Mouse (Mus musculus): ENCODE results near the gene Cass4. TPM values are rescaled to one million over a fixed set of nuclear protein-coding genes. Genes with fewer than 3 reads are reported as not detected.

The Cass4 gene
- polyA plus RNA-seq, 1 experiment from 2014 or later = 0.18 TPM

DNA sequence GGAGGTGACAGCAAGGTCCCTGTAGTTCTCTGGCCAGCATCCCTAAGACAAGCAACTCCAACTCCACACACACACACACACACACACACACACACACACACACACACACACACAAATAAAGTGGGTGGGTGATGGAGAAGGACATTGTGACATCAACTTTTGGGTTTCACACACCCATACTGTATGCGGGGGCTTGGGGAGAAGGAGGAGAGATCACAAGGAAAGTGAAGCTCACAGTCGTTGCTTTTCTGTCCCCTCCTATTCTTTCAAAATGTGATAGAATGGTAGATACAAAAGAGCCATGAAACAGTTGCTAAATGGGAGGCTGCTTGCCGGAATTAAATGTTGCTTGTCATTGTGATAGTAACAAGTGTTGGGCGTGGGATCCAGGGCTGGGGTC is 1.1 kb downstream of the Cass4 start:
- ATAC-seq (ENCODE audit: low FRiP score) = no peak
- WGBS = 72% methylated on average over 4 of the region's 4 CpGs
- no peak overlapping the region for H3K4me3 ChIP-seq (replicated peaks)
- H3K36me3 ChIP-seq (replicated peaks) = no peaks in the 10 kb centered on the region
- H3K27ac ChIP-seq = no peak overlapping the region
- H3K9ac ChIP-seq = no peak overlapping the region
- no peaks in the 10 kb centered on the region for H3K27me3 ChIP-seq
- H3K4me2 ChIP-seq = no peak overlapping the region
- H3K4me1 ChIP-seq = no peaks in the 10 kb centered on the region
- H3K9me3 ChIP-seq = no peaks in the 10 kb centered on the region

DNA sequence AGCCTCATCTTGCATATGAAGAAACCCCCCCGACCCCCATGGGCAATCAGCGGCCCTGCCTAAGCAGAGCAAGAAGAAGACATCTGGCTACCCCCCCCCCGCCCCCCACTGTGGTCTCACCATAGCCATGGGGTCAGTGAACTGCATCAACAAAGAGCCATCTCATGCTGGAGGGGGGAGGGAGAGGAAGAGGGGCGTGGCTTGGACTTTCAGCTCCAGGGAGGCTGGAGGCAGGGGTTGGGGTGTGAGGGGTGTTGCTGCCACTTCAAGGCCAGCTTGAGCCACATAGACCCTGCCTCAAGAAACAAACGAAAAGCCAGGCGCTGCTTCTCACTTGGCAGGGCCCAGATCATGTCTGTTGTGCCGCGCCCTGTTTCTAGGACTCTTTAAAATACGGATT is 2.4 kb downstream of the Cass4 start:
- H3K27me3 ChIP-seq = no peaks in the 10 kb centered on the region
- H3K4me3 ChIP-seq (replicated peaks) = no peak overlapping the region
- no peaks in the 10 kb centered on the region for H3K9me3 ChIP-seq
- peaks cover 5% of the 10 kb centered on the region for H3K4me1 ChIP-seq
- H3K9ac ChIP-seq = no peak overlapping the region
- H3K36me3 ChIP-seq (replicated peaks) = no peaks in the 10 kb centered on the region
- 42% methylated on average over 9 of the region's 9 CpGs for WGBS
- ATAC-seq (ENCODE audit: low FRiP score) = no peak
- no peak overlapping the region for H3K27ac ChIP-seq
- no peak overlapping the region for H3K4me2 ChIP-seq

DNA sequence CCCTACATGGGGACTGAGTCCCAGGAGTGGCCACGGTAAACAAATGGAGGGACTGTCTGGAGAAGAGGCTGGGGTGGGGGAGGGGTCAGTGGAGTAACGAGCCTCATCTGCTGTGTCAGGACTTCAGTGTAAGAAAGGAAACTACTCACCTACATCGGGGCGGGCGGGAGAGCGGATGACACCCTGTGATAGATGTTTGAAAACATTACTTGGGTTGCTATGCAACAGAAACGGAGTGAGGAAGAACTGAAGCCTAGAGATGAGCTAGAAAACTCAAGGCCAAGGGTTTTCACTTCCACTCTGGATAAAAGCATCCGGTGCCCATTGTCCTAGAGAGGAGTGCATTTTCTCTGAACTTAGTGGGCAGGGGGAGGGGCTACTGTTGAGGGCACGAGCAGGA is 6.3 kb downstream of the Cass4 start:
- H3K4me1 ChIP-seq = peaks cover 5% of the 10 kb centered on the region
- H3K4me3 ChIP-seq (replicated peaks) = no peak overlapping the region
- no peaks in the 10 kb centered on the region for H3K27me3 ChIP-seq
- ATAC-seq (ENCODE audit: low FRiP score) = no peak
- H3K27ac ChIP-seq = no peak overlapping the region
- 47% methylated on average over 9 of the region's 9 CpGs for WGBS
- H3K9ac ChIP-seq = no peak overlapping the region
- no peaks in the 10 kb centered on the region for H3K9me3 ChIP-seq
- no peaks in the 10 kb centered on the region for H3K36me3 ChIP-seq (replicated peaks)
- no peak overlapping the region for H3K4me2 ChIP-seq

DNA sequence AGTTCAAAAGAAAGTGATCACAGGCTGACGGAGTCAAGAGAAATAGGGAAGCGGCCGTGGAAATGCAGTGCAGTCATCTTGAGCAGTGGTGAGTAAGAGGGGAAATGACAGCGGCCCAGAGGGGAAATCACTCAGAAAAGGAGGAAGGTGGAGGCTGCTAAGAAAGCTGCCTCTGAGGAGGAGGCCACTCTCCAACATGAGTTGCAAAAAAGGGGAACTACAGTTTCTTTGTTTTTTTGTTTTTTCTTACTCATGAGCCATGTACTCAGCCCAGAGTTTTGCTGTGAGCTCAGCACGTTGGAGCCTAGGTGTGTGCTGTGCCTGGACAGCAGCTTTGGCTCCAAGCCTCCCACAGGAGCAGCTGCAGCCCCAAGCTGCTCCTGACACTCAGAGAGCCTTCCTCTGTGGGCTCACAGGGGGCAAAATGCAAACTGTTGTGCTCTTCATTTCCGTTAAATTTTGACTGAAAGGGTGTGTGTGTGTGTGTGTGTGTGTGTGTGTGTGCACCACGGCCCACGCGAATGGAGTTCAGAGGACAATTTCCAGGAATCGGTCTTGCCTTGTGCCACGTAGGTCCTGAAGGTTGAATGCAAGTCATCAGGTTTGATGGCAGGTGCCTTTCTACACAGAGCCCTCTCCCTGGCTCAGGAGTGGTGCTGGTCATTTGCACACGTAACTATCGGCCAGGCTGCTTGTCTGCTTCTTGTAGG is 7.7 kb downstream of the Cass4 start:
- Histone ChIP-seq H3K27ac (no peak overlapping the region), H3K27me3 (no peaks in the 10 kb centered on the region), H3K36me3 (replicated peaks) (no peaks in the 10 kb centered on the region), H3K4me3 (replicated peaks) (no peak overlapping the region), H3K4me1 (peaks cover 5% of the 10 kb centered on the region), H3K9me3 (no peaks in the 10 kb centered on the region), H3K9ac (no peak overlapping the region), H3K4me2 (no peak overlapping the region)
- WGBS = 81% methylated on average over 13 of the region's 13 CpGs
- ATAC-seq (ENCODE audit: low FRiP score) = no peak

DNA sequence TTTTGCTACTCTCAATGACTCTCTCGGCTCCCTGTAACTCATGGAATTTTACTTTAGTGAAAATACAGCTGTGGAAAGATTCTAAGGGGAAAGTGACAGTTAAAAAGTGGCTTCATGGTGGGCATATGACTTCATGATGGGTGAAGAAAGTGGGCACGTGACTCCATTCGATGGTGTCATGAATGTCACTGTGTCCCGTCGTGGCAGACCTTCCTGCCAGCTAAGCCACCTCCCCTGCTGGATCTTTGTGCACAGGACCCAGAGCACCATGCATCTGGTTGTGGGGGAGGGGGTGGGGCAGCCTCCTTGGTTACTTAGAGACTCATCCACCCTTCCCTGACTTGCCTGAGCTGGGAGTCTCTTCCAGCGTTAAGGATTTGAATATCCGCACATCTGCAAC is 10.6 kb downstream of the Cass4 start:
- Histone ChIP-seq H3K4me1 (peaks cover 5% of the 10 kb centered on the region), H3K9me3 (no peaks in the 10 kb centered on the region), H3K4me3 (replicated peaks) (no peak overlapping the region), H3K27me3 (0 out of 2 replicates have a peak, but pooled peaks cover 4% of the 10 kb centered on the region), H3K27ac (no peak overlapping the region), H3K4me2 (no peak overlapping the region), H3K9ac (no peak overlapping the region), H3K36me3 (replicated peaks) (no peaks in the 10 kb centered on the region)
- ATAC-seq (ENCODE audit: low FRiP score) = no peak
- WGBS = 64% methylated on average over 7 of the region's 7 CpGs

DNA sequence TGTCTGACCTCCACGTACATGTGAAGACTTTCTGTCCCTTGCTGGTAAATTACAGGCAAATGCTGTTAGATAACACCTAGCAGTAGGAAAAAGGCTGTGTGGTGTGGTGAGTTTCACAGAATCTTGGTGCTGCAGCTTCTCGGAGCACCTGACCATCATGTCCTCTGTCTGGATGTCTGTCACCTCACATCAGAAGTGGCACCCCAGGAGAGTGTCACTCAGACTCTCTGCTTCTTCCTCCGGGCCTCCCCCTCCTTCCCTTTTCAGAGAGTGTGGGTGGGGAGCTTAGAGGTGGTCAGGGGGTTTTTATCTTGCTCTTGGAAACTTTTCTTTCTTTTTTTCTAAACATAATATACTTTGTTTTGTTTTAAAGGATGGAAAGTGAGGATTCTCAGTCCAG is 11.4 kb downstream of the Cass4 start:
- Histone ChIP-seq H3K9me3 (no peaks in the 10 kb centered on the region), H3K4me3 (replicated peaks) (no peak overlapping the region), H3K36me3 (replicated peaks) (no peaks in the 10 kb centered on the region), H3K4me2 (no peak overlapping the region), H3K27ac (no peak overlapping the region), H3K27me3 (0 out of 2 replicates have a peak, but pooled peaks cover 4% of the 10 kb centered on the region), H3K4me1 (peaks cover 3% of the 10 kb centered on the region), H3K9ac (no peak overlapping the region)
- 84% methylated on average over 3 of the region's 3 CpGs for WGBS
- ATAC-seq (ENCODE audit: low FRiP score) = no peak

DNA sequence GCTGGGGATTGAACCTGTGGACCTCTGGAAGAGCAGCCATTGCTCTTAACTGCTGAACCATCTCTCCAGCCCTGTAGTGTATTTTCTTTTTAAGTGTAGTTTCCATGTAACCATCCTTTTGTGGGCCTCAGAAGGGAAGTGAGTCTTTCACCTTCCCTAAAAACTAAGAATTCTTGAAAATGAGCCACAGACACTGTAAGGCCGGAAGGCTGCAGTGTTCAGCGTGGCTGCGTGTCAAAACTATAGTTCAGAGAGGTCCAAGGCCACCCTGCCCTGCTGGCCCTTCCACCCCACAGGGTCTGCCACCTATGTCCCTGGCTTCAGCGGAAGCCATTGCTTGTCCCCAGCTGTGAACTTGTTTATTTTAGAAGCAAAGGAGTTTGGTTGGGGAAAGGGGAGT is 12.6 kb downstream of the Cass4 start:
- Histone ChIP-seq H3K27ac (no peak overlapping the region), H3K4me1 (no peaks in the 10 kb centered on the region), H3K4me3 (replicated peaks) (no peak overlapping the region), H3K9ac (no peak overlapping the region), H3K36me3 (replicated peaks) (no peaks in the 10 kb centered on the region), H3K27me3 (0 out of 2 replicates have a peak, but pooled peaks cover 4% of the 10 kb centered on the region), H3K9me3 (no peaks in the 10 kb centered on the region), H3K4me2 (no peak overlapping the region)
- 79% methylated on average over 4 of the region's 4 CpGs for WGBS
- no peak for ATAC-seq (ENCODE audit: low FRiP score)

DNA sequence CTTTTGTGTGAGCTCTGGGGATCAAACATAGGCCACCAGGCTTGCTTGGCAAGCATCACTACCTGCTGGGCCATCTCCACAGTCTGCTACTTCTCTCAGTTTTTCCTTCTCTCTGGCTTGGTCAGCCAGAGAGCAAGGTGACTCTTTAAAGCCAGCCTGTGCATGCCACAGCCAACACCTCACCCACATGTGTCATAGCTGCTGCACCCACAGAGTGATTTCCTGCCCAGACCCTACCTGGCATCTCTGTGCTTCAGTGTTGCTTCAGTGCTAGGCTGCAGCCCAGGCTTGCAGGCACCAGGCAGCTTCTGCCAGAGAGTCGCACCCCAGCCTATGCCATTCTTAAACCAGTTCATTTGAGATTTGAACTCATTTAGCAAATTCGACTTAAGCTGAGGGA is 13.9 kb downstream of the Cass4 start:
- H3K4me2 ChIP-seq = no peak overlapping the region
- ATAC-seq (ENCODE audit: low FRiP score) = no peak
- no peaks in the 10 kb centered on the region for H3K36me3 ChIP-seq (replicated peaks)
- no peak overlapping the region for H3K9ac ChIP-seq
- peaks cover 2% of the 10 kb centered on the region for H3K4me1 ChIP-seq
- H3K9me3 ChIP-seq = no peaks in the 10 kb centered on the region
- 0 out of 2 replicates have a peak, but pooled peaks cover 4% of the 10 kb centered on the region for H3K27me3 ChIP-seq
- H3K4me3 ChIP-seq (replicated peaks) = no peak overlapping the region
- H3K27ac ChIP-seq = no peak overlapping the region
- WGBS = 83% methylated on average over 2 of the region's 2 CpGs

DNA sequence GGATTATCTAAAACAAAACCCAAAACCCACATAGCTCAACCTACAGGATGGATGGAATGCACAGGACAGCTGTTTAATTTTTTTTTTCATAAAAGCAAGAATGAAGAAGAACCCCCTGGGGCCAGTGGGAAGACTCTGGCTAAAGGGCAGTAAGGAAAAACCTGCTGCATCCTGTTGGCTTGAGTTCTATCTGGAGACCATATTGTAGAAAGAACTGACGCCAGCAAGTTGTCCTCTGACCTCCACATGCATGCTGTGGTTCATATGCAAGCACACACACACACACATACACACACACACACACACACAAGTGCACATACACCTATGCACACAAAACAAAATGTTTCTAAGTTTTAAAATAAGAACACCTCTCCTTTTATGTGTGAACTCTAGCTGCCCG is 17.1 kb downstream of the Cass4 start:
- no peak overlapping the region for H3K4me3 ChIP-seq (replicated peaks)
- peaks cover 7% of the 10 kb centered on the region for H3K4me1 ChIP-seq
- ATAC-seq (ENCODE audit: low FRiP score) = no peak
- no peak overlapping the region for H3K27ac ChIP-seq
- H3K9me3 ChIP-seq = no peaks in the 10 kb centered on the region
- H3K27me3 ChIP-seq = 0 out of 2 replicates have a peak, but pooled peaks cover 4% of the 10 kb centered on the region
- H3K4me2 ChIP-seq = no peak overlapping the region
- H3K36me3 ChIP-seq (replicated peaks) = no peaks in the 10 kb centered on the region
- WGBS = 81% methylated on average over 2 of the region's 2 CpGs
- no peak overlapping the region for H3K9ac ChIP-seq

DNA sequence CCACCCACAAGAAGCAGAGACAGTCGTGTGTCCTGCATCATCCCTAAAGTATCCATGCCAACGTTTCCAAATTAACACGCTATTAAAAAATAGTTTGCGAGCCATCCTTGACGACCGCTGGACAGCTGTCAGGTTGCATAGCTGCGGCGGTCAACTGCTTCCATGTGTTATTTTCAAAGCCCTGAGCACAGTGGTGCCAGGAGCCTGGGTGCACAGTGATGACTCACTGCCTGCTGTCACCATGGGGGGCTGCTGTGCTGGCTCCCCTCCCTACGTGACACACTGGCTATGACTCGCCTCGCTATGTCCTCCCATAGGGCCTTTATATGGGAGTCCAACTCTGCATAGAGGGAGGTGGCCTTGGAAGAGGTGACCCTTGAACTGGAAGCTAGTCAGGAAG is 17.5 kb downstream of the Cass4 start:
- no peak overlapping the region for H3K4me2 ChIP-seq

DNA sequence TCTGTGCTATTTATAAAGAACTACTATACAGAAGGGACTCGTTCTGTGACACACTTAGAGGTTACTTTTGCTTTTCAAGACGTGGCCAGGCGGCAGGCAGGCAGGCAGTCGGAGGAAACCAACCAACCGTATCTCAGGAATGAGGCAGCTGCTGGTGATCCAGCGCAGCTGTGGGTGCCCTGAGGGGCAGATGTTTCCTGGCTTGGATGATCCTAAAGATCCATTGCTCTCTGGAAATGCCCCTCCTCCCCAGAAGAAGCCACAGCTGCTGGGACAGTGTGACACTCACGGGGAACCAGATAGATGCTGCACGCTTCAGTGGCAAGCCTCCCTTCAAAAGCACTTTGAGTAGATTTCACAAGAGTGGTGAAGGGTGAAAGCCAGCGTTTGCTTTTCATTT is 18.9 kb downstream of the Cass4 start:
- Histone ChIP-seq H3K36me3 (replicated peaks) (no peaks in the 10 kb centered on the region), H3K4me2 (no peak overlapping the region), H3K9me3 (no peaks in the 10 kb centered on the region), H3K9ac (no peak overlapping the region), H3K27me3 (0 out of 2 replicates have a peak, but pooled peaks cover 4% of the 10 kb centered on the region), H3K4me3 (replicated peaks) (no peak overlapping the region), H3K27ac (no peak overlapping the region), H3K4me1 (peaks cover 7% of the 10 kb centered on the region)
- no peak for ATAC-seq (ENCODE audit: low FRiP score)
- WGBS = 17% methylated on average over 9 of the region's 9 CpGs

More for the DNA sequence above, 17.5 kb downstream of the Cass4 start:
- H3K9ac ChIP-seq = no peak overlapping the region
- no peak overlapping the region for H3K27ac ChIP-seq
- ATAC-seq (ENCODE audit: low FRiP score) = no peak
- 0 out of 2 replicates have a peak, but pooled peaks cover 4% of the 10 kb centered on the region for H3K27me3 ChIP-seq
- no peak overlapping the region for H3K4me3 ChIP-seq (replicated peaks)
- H3K4me1 ChIP-seq = peaks cover 7% of the 10 kb centered on the region
- H3K9me3 ChIP-seq = no peaks in the 10 kb centered on the region
- 86% methylated on average over 11 of the region's 11 CpGs for whole genome bisulfite sequencing
- no peaks in the 10 kb centered on the region for H3K36me3 ChIP-seq (replicated peaks)

DNA sequence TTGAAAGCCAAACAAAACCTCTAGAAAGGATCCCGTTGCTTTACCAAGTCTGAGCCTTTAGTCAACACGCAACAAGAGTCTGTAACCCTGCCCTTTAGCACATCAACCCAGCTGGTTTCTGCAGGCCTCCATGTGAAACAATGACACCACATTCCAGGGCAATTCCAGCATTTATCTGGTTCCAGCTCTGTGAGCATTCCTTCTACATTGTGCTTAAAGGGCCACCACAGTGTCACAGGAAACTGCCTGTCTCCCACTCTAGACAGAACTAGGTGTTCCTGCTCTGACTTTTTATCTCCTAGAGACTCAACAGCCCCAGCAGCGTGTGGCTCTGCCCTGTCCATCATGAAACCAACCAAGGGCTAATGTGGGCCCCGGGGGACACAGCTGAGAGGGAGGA is 19.7 kb downstream of the Cass4 start:
- Histone ChIP-seq H3K4me3 (replicated peaks) (no peak overlapping the region), H3K4me2 (no peak overlapping the region), H3K9me3 (no peaks in the 10 kb centered on the region), H3K9ac (no peak overlapping the region), H3K27ac (no peak overlapping the region), H3K27me3 (no peaks in the 10 kb centered on the region), H3K36me3 (replicated peaks) (no peaks in the 10 kb centered on the region), H3K4me1 (peaks cover 7% of the 10 kb centered on the region)
- 34% methylated on average over 4 of the region's 4 CpGs for WGBS
- no peak for ATAC-seq (ENCODE audit: low FRiP score)

DNA sequence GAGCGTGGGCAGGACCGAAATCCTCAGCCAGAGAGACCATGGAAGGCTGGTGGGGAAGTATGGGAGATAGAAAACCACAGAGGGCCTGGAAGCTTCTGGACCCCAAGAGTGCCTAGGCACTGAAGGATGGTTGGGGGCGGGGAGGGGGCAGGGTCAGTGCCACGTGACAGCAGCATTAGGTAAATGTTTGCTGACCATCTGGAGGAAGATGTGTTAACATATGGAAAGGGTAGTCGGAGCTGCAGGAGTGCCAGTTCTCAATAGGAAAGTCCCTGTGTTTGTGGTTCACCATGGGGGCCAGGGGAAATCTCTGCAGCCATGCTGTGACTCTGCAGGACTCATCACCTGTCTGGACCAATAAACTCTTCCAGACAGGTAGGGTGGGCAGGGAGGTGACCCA is 20.3 kb downstream of the Cass4 start:
- no peak overlapping the region for H3K4me3 ChIP-seq (replicated peaks)
- no peaks in the 10 kb centered on the region for H3K27me3 ChIP-seq
- H3K9me3 ChIP-seq = no peaks in the 10 kb centered on the region
- H3K4me1 ChIP-seq = peaks cover 7% of the 10 kb centered on the region
- no peak for ATAC-seq (ENCODE audit: low FRiP score)
- H3K36me3 ChIP-seq (replicated peaks) = no peaks in the 10 kb centered on the region
- no peak overlapping the region for H3K27ac ChIP-seq
- WGBS = 60% methylated on average over 5 of the region's 5 CpGs
- H3K4me2 ChIP-seq = no peak overlapping the region
- no peak overlapping the region for H3K9ac ChIP-seq

Measured in forebrain, embryonic 12.5 days (tissue).